Mouse (Mus musculus) adrenal gland, postnatal 36 days (tissue): ENCODE data around the gene Hrasls5. TPM values are rescaled to one million over a fixed set of nuclear protein-coding genes. Genes with fewer than 3 reads are reported as not detected.

Experiments used
- DNase-seq, 2 experiments: peaks; one replicate each; pipeline ENCODE4 v3.0.0; 2021; ENCODE audit warnings: mixed read lengths in 1 of 2
- total RNA-seq, 2 experiments: library from RNA; stranded (reverse); gene quantifications; 2 replicates each; pipeline ENCODE4 v1.2.3; 2021

Hrasls5 gene
- total RNA-seq, 2 experiments from 2014 or later, result 0.26 to 0.70 TPM

DNA sequence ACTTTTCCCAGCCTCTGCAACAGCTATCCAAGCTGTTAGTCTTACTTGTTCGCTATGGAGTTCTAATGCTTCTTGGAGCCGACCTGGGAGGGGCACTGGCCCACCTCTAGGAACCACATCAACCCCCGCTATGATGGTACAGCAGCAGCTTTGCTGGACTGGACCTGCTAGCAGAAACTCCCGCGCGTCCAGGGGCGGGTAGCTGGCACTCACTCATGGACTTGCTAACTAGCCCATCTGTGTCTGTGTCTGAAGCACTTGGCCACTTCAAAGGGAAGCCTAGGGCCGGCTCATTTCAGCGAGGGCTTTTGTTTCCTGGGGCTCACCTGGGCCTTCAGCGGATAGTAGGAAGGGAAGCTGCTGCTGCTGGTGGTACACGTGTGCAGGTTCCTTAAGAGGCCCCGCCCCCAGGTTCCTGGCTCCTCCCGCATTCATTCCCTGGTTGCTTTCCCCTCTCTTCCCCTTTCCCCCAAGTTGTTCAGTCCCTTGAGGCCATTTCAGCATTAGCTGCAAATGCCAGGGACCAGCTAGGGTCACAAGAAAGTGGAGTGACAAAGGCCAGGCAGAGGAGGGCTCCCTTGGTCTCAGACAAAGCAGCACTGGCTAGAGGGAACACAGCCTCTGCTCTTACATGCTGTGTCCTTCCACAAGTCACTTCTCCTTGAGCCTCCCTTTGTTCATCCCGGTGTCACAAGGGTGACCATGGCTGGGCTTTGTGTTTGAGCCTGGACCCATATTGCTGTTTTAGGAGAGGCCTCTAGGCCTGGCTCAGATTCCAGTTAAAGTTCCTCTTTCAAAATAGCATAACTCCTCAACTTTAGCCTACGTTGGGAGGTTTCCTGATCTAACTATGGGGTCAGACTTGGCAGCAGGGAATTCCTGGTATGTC, 5.3 kb upstream of the Hrasls5 start, which contains the start of gene Lgals12:
TSS of gene Lgals12 (minus strand) at position 393 of the 889 bp plus-strand sequence.
- peak; percentile 10 to 56 for DNase-seq

DNA sequence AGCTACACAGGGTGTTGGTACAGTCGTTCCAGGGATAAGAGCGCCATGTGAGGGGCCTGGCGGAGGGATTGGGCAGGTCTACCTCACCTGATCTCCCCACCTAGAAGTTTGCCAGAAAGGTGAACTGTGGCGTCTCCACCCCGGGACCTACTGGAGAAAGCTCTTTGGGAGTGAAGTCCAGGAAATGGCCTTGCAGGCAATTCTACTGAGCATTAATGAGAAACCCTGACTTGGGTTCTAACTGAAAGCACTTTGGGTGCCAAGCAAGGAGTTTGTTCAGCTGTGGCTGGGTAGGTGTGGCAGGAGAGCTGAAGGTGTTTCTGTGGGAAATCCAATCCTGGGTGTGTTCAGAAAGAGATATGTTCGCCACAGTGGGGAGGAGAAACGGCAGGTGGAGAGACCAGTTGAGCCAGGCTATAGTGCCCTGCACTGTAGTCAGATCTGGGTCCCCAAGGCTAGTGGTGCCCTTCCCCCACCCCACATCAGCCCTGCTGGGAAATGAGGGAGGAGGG, 4.6 kb upstream of the Hrasls5 start:
- DNase-seq, result no peak

DNA sequence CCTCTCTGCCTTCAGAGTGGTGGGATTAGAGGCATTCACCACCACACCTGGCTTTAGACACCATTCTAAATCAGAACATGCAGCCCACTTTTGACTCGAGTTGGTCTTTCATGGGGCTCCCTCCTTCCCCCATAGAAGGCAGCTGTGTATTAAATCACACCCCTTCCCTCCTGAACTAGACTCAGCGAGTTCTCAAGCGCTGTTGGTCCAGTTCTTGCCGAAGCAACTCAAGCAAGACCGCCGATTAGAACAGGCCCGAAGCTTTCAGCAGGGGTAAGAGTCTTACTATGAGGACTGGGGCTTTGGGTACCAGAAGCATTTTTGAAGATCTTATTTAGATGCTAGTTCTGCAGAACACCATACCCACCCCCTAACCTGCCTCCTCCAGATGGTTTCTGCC, 810 bp downstream of the Hrasls5 start:
- no peak for DNase-seq

DNA sequence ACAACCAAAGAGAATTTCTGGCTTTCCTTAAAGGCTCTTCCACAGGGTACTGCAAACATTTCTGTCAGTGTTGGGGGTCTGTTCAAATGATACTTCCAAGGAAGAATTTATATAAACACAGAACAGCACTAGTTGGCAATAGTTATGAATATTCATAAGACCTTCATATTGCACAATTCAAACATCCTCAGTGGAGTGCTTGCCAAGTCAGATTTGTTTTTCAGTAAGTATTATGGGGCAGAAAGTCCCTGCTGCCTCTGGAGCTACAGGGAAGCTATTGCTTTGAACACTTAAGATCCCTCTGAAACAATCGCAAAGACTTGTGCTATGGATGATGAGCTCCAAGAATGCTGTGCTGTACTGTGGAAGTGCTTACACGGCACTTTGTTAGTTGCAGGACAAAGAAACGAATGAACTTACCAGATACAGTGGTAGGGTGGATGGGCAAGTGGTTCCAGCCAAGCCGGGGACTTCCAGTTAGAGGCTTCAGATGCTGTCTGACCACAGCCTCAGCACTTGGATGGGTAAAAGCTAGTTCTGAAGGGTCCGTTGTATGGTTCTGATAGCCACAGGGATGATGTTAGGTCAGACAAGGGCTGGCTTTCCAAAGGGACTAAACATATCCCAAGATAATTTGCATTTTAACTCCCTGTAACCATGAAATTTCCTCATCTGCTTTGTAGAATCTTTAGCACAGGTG, 4.0 kb downstream of the Hrasls5 start:
- DNase-seq, result no peak

DNA sequence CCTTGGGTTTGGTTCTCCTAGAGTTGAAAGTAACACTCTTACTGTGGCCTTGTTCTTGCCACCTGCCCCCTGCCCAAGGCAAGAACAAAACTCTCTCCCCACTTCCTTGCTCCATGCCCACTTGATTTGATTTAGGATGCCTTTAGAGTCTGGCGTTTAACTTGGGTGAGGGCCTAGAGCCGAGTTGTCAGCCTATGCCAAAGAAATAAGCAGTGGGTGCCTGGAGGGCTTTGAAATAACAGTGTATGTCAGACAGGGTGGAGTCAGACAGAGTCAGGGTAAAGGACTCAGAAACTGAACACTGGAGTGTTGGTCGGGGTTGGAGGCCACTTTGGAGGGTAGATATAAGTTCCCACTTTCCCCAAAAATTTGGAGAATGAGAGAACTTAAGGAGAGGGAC, 4.7 kb downstream of the Hrasls5 start:
- DNase-seq, result no peak

DNA sequence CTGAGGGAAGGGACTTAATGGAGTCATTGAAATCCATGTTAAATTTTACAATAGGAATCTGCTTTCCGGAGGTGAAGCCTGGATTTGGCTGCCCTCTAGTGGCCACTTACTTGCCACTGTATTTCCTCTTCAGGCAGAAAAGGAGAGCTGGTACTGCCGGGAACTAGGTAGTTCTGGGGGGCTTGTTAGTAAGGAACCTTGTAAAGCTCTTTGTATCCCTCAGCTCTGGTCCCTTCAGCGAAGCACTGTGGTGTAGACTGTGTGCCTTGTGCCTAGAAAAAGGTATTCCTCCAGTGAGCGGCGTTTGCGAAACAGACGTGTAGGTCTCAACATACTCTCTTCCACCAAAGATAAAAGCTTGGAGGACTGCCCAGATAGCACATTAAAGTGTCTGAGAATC, 5.4 kb downstream of the Hrasls5 start:
- DNase-seq, result peak; percentile 53 to 76

DNA sequence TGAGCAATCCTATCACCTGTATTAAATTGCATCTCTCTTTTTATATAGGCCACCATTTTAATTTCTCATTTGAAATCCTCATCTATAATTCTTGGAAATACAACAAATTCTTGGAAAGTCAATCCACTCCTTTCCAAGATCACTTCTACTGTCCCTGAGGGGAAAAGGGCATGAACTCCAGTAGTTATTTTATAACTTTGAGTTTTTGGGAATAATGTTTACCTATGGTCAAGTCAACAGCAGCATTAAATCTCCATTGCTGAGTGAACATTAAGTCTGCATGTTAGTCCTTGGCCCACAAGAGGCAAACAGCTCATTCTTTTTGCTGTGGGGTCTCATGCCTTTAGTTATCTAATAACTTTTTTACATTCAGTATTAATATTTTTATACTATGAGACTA, 20.7 kb downstream of the Hrasls5 start:
- DNase-seq, result no peak

DNA sequence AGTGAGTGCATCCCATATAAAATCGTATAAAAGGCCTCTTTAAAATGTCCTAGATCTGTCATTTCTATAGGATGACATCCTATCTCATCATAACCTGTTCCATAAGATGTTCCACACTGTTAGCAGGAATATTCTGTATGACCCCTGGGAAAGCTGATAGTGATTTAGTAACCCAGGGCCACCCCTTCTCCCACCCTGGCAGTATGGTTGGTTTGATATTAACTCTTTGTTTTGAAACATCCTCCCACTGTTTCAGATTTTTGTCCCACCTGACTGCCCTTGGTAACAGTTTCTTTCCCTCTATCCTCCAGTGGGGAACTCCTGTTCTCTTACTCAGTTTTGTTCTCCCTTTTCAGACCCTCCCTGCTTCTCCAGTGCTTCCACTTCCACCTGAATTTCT, 21.4 kb downstream of the Hrasls5 start:
- no peak for DNase-seq

DNA sequence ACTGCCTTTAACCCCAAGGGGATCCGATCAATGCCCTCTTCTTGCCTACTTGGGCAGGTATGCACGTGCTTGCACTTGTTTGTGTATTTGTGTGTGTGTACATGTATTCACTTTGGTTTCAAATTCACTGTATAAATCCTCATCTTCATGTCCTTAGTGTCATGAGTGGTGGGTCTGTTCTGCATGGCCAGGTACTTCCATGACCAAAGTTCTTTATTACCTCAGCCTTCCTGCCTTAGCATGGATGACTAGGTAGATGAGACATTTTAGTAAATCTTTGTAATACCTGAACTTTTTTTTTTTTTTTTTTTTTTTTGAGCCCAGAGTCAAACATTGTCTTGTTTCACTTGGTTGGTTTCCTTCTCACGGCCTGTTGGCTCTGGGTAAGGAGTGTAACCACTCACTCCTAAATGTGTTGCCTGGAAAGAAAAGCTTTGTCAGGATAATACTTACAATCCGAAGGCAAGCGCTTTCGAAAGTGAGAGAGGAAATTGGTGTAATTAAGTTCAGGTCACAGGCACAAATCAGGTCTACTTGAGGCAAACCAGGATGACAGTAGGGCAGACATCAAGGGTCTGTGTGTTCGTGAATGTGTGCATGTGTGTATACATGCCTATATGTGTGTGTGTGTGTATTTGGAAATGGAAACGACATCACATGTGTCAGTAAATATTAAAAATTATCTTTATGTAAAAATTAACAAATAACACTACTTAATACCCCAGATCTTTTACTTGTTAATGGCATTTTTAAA, 36.7 kb downstream of the Hrasls5 start:
- DNase-seq, result no peak

DNA sequence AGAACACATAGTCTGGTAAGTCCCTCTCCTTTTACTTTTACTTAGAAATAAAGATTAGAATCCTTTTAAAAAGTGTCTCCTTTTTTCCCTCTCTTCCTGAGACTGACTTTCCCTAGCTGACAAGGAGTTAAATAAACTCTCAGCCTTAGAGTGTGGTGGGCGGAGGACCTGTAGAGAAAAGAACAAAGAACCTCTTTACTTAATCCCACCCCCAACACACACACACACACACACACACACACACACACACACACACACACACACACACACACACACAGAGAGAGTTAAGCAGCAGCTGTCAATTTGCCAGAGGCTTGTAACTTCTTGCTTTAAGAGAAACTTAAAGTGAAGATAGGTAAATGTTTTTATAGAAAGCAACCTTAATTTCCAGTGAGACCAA, 59.7 kb downstream of the Hrasls5 start:
- DNase-seq, result no peak

DNA sequence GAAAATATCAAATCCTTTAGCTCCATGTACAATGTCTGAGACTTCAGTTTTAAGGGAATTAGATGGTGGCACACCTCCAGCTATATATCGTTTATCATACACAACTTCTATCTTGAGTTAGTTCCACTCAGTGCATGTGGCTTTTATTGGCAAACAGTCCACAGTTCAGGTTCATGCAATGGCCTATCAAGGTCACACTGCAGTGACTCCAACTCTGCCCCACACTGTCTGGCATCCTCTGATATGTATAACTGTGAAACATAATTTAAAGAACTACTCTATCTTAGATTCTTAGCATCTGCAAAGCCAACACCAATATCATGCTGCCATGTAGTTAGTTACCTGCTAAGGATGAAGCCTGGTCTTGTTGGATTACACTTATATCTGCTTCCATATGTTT, 75.6 kb downstream of the Hrasls5 start:
- DNase-seq, result no peak

Other genes with a start within 250 kb of the Hrasls5 start
- gene Spindoc, start 229.5 kb upstream of the Hrasls5 start, total RNA-seq, result 10 to 100 TPM; 20.4 to 23.8 TPM
- 10 to 100 TPM; 22.0 to 23.7 TPM for gene 2700081O15Rik, start 194.9 kb upstream of the Hrasls5 start, total RNA-seq
- gene Rtn3, start 129.3 kb upstream of the Hrasls5 start, total RNA-seq, result 100 to 1,000 TPM; 138 to 141 TPM
- gene Atl3, start 118.5 kb upstream of the Hrasls5 start, total RNA-seq, result 100 to 1,000 TPM in 1 of 2 experiments, 10 to 100 TPM in 1; 98.3 to 159 TPM
- 10 to 100 TPM; 54.2 to 78.7 TPM for gene Pla2g16, start 55.1 kb upstream of the Hrasls5 start, total RNA-seq
- 10 to 100 TPM; 21.0 to 38.8 TPM for gene Lgals12, start 5.3 kb upstream of the Hrasls5 start, total RNA-seq
- not detected for gene Slc22a19, start 98.8 kb downstream of the Hrasls5 start, total RNA-seq
- gene Slc22a26, start 190.1 kb downstream of the Hrasls5 start, total RNA-seq, result not detected